Mouse (Mus musculus) erythroblast, embryonic 14.5 days (primary cell): ENCODE results near the gene 4930558K02Rik.

ENCODE experiments used
- GATA1 ChIP-seq: IDR thresholded peaks from 2 replicates; pipeline ENCODE4 v1.6.1; 2012; ENCODE audit warnings: low read length, inconsistent platforms, mixed read lengths
- TAL1 ChIP-seq: IDR thresholded peaks from 3 replicates; pipeline ENCODE4 v1.6.1; 2012; ENCODE audit warnings: low read length, inconsistent platforms, mixed read lengths

DNA sequence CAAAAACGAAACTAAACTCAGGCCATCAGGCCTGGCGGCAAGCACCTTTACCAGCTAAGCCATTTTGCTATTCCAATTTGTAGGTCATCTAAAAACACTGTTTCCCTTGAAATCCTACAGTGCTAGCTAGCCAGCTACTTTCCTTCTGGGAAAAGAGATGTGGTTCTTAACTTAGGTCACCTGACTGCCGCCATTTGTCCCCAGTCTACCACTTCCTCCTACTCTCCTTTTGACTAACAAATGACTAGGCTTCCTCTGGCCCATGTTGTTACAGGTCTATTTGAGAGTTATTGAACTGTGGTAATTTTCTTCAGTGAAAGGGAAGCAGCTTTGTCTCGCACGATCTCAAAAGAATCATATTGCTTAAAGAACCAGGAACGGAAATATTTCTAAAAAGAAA is 57.5 kb downstream of the 4930558K02Rik start:
- TF ChIP-seq TAL1 (no peak), GATA1 (no peak)
